Mouse (Mus musculus): ENCODE data around the gene Kcnmb3.

The Kcnmb3 gene

DNA sequence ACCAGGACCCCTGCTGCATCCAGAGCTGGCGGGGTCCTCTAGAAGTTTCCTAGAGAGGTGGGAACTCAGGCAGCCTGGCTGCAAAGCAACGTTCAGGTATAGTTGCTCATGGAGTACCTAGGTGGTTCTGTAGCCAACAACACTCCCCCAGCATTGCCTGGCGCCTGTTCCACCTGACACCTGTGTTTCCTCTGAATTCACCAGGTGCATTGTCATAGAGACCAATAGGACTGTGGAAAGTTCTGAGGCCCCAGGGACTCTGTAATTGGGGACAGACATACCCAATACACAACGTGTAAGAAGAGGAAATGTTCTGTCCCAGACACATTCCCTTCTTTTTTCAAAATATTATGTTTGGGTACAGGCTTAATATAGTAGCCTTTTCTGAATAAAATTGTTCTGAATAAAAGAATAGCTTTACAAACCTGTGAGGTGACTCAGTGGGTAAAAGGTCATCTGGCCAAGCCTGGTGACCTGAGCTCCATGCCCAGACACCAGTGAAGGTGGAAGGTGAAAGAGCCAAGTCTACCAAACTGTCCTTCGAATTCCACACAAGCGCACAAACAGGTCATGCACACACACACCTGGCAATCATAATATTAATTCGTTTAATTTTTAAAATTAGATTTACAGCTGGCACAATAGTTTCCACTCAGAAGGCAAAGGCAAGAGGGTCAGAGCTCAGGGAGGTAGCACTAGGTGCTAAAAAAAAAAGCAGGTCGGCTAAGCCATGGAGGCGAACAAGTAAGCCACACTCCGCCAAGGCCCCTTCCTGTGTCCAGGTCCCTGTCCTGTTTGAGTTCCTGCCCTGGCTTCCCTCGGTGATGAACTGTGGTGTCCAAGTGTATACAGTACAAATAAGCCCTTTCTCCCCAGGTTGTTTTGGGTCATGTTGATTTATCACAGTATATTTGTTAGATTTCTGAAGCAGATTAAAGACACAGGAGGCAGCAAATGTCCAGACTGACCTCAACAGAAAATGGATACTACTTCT, at the start of gene Kcnmb3:
Gene Kcnmb3, minus strand, starts transcription at position 135 of the 994 bp plus-strand sequence.
- DNase-seq (ENCODE audit: low spot score in 2 of 2), result no peak

DNA sequence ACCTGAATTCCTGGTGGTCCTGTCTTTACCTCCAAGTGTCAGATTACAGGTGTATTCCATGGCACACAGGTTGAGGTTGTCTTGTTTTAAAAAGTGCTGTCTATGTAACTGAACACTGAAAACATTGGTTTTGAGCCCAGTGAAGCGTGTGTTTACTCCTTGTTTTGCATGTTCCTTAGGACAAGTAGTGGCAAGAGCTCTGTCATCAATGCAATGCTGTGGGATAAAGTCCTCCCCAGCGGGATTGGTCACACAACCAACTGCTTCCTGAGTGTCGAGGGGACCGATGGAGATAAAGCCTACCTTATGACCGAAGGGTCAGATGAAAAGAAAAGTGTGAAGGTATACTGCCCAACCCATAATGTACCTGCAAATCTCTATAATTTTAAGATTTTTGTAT, 46.1 kb upstream of the Kcnmb3 start:
- DNase-seq (ENCODE audit: low spot score in 2 of 2), result no peak

DNA sequence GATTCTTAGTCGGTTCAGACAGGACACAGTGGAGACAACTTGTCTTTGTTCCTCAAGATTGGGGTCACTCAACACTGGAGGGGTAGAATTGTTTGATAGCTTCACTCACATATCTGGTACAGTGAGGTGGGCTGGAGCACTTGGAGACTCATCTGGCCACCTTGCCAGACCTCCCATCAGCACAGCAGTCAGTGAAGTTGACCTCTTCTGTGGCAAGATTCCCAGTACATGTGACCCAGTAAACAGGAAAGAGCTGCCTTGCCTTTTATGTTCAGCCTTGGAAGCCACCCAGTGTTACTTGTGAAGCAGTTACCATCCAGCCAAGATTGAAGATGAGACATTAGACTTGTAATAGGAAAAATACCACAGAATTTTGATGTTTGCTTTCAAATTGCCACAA, 45.5 kb upstream of the Kcnmb3 start:
- DNase-seq (ENCODE audit: low spot score in 2 of 2), result no peak

DNA sequence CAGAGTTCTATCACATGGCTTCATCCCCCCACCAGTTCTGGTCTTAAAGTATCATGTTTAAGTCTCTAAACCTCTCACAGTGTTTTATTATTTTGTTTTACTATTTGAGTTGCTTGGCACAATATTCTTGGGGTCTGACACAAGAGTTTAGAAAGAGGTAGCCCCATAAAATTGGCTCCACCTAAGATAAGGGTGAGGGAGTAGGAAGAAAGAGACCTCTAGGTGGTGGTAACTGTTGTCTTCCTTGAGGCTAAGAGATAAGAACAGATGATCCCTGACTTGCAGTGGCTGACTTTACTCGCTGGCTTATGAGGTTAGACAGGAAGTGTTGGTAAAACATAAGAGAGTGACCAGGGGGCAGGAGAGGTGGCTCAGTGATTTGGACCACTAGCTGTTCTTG, 43.7 kb upstream of the Kcnmb3 start:
- no peak for DNase-seq (ENCODE audit: low spot score in 2 of 2)

DNA sequence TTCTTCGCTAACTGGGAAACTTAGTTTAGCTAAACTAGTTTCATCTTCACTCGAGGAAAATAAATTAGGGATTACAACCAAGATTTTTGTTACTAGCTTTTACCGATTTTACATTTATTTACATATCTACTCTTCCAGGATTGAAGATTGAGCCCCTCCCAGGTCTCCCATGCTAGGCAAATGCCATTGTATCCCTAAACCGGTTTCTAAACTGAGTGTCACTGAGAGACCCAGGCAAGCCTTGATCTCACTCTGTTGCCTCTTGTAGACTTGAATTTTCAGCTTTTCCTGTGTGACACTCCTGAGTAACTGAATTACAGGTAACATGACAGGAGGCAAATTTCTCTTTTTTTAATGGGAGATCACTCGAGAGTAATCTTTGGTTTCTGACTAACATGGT, 38.0 kb upstream of the Kcnmb3 start:
- no peak for DNase-seq (ENCODE audit: low spot score in 2 of 2)

DNA sequence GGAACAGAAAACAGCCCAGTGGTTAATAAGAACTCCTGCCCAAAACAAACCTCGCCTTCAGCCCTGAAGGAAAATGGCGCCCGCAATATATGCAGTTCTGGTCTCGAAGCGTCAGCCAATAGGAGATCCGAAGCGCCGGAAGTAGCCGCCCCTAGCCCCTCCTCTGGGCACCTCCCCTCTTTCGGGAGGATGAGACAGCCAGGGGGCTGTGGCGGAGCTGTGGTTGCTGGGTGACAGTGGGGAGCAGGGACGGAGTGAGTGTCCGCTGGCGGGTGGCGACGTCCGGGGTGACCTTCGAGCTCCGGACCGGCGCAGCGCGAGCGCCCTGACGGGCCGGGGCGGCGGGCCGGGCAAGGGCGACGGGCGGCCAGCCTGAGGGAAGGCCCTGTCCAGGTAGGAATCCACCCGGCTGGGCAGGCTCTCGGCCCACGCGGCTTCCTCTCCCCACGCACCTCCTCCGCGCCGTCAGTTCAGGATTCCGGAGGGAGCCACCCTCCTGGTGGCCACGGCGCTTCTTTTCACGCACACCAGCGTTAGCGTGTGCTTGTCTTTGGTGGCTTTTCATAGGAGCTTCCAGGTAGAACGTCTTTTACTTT, 37.4 kb upstream of the Kcnmb3 start, which contains the start of gene Mfn1:
Gene Mfn1, plus strand, starts transcription at position 163 of the 596 bp plus-strand sequence.
- DNase-seq (ENCODE audit: low spot score in 2 of 2), result peak; percentile 81 to 86

DNA sequence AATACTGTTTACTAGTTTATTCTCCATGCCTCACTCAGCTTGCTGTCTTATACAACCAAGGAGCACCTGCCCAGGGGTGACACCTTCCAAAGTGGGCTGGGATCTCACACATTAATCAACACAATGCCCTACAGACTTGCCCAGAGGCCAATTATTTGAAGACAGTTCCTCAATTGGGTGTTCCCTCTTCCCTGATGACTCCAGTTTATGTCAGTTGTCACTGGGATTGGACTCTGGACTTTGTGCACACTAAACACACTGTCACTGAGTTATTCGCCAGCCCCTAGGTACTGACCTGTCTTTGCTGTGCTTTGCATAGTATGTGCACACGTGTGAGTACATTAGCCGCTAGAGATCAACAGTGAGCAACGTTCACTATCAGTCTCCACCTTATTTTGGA, 35.1 kb upstream of the Kcnmb3 start:
- no peak for DNase-seq (ENCODE audit: low spot score in 2 of 2)

DNA sequence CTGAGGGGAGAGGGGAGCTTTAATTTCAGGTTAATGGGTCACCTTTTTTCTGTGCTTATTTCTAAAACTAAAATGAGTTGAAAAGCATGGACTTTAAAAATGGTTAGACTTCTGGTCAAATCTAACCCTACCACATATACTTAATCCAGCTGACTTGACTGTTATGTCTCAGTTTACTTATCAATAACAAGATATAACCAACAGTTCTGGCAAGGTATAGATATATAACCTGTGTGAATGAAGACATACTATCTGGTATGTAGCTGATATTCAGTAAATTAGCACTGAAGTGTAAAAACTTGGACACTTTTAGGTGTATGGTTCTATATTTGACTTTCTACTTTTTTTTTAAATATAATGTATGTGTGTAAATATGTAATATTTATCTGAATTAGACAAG, 21.5 kb upstream of the Kcnmb3 start:
- DNase-seq (ENCODE audit: low spot score in 2 of 2), result no peak

DNA sequence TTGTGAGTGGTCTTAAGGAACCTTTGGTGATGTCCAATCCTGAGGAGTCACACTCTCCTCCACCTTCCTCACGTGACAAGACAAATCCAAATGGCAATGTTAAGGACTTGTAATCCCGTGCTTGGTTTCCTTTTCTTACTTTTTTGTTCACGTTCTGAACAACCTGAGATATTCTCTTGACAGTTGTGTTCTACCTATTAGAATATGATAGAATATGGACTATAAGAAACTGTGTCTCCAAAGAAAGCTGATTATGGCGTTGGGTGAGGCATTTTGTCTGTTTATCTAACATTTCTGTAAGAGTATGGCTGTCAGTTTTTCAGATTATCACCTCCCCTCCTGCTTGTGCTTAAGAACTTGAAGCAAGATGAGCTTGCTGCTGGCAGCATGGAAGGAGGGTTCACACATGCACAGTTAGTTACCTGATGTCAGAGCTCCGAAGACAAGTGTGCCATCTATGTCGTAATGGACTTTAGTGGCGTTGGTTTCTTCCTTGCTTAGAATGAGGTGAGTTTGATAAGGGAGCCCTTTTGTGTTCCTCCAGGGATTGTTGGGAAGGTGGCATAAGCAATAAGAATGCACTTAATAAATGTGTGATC, 20.8 kb upstream of the Kcnmb3 start:
- no peak for DNase-seq (ENCODE audit: low spot score in 2 of 2)

DNA sequence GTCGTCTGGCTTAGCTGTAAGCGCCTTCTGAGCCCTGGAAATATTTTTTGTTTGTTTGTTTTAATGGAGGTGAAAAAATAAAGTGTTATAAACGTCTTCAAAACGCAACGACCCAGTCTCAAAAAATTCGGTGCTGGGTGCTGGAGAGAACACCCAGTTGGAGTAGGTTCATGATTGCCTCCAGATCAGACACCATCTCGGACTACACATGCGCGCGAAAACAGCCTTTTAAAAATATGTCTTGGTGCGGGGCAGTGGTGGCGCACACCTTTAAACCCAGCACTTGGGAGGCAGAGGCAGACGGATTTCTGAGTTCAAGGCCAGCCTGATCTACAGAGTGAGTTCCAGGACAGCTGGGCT, 19.1 kb upstream of the Kcnmb3 start:
- no peak for DNase-seq (ENCODE audit: low spot score in 2 of 2)

DNA sequence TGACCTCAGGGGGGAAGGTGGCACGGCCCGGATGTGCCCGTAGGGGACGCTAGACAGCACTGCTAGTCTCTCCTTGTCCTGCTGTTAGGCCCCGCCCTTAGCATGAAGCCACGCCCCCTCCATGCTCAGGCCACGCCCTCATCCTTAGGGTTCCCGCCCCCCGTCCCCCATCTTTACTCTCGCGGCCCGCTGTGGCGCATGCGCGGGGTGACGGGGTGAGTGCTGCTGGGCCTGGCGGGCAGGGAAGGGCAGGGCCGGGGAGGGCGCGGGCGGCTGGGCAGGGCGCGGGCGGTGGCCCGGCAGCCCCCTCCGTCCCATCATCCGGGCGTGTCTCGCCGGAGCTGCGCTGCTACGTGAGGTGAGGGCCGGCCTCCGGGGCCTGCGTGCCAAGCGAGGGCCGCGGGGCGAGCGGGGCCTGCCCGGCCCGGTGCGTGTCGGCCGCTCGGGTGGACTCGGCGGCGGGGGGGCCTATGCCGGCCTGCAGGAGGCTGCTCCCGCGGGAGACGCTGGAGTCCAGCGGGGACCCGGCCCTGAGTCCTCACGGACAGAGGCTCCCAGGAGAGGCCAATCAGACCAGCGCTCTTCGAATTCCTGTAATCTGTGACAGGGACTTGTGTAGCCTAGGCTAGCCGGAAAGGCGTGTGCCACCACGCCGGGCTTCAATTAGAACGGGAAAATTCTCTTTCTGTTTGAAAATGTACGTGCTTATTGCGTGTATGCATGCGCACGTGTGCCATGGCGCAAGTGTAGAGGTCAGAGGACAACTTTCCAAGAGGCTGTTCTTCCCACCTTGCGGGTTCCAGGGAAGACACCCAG, 18.6 kb upstream of the Kcnmb3 start:
- DNase-seq (ENCODE audit: low spot score in 2 of 2), result peak; percentile 94 to 97

DNA sequence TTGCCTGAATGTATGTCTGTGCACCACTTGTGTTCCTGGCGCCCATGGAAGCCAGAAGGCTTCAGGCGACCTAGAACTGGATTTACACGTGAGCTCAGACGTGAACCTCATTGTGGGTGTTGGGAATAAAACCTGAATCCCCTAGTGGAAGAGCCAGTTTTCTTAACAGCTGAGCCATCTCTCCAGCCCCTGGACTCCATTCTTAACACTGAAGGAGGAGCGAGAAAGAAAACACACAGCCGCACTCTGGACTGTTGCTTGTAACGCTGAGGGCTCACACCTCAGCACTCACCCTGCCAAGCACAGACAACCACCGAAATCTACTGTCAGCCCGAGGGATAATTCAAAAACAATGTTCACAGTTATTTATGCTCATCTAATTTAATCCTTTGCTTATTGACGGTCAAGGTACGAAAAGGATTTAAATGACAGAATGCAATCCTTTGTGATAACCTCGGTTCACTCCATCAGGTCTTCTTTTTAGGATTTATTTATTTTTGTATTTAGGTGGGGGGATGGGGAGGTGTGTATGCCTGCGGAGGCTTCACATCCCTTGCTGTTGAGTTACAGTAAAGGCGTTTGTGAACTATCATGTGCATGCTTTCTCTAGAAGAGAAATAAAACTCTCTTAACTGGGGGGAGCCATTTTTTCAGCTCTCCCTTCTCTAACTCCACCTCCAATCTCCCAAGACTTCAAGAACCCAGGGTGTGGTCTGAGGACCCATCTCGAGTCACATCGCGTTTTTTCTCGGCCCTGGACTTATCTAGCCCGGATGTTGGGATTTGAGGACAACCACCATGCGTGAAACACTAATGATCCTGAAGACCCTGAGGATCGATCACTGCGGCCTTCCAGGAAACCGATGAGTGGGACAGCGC, 17.7 kb upstream of the Kcnmb3 start, which contains the start of gene Zfp639:
Gene Zfp639, plus strand, starts transcription at position 764 of the 879 bp plus-strand sequence.
- no peak for DNase-seq (ENCODE audit: low spot score in 2 of 2)

DNA sequence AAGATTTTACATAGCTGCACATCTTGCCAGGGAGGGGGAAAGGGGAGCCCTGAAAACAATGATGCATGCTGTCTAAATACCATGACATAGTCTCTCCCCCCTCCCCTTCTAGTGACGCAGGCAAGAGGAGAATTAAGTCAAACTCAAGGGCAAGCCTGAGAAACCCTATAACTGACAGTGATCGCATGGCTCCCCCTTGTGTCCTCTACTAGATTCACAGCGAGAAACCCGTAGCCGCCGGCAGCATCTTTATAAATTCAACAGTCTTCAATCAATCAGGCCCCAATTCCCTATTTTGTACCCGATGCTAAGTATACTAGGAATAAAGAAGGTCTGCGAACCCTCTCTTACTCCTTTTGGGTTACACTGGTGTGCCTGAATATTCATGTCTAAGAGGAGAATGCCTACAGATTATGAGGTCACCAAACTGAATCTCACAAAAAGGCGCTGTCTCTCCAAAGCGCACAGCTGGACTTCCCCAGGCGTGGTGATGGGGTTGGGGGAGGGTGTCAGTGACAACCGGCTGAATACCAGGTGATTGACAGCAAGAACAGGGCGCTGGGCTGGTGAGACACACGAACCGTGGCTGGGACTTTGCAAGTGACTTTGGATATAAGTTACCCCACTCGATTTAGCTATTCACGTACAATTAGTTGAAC, 16.8 kb upstream of the Kcnmb3 start:
- peak; percentile 18 to 52 for DNase-seq (ENCODE audit: low spot score in 2 of 2)

DNA sequence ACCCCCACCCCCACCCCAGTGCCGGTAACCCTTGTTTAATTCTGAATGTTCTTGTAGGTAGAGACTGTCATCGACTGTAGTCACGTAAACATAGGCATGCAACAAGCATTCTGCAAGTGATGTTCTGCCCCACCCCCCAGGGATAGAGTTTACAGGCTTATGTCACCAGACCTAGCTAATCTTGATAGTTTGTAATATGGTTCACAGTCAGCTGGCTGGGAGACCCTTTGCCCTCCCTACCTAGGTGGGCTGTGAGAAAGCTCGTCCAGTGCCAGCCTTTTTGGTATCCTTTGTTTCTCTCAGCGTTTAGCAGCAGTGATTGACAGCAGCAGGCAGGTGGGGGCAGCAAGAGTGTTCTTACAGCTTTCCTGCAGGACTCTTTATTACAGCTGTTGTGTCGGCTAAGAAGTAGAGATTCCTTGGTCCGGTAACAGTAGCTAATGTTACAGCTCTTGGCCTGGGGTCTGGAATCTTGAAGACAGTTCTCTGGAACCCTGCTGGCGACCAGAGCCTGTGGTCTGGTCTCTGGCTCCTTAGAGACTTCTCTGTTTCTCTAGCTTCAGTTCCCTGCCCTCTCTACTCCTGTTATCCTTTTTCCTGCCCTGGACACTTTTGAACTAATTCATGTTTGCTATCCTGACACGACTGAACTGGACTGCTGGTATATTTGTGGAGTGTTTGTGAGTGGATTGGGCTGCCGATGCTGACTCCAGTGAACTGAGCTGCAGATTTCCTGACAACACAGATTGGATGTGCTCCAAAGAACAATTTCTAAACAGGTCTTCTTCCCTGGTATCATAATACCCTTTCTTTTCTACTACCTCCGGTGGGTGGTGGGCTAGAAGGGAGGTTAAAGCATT, 14.6 kb upstream of the Kcnmb3 start:
- no peak for DNase-seq (ENCODE audit: low spot score in 2 of 2)

DNA sequence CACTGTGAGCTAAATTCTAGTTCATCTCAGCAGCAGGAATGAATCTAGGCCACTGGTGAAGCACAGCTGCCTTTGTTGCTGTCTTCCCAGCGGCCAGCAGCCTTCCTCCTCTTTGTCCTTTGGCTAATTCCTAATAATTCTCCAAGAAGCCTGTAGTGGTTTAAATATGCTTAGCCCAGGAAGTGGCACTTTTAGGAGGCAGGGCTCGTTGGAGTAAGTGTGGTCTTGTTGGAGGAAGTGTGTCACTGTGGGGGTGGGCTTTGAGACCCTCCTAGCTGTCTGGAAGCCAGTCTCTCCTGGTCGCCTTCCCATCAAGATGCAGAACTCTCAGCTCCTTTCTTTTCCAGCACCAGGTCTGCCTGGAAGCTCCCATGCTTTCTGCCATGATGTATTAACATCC, 13.8 kb upstream of the Kcnmb3 start:
- no peak for DNase-seq (ENCODE audit: low spot score in 2 of 2)

DNA sequence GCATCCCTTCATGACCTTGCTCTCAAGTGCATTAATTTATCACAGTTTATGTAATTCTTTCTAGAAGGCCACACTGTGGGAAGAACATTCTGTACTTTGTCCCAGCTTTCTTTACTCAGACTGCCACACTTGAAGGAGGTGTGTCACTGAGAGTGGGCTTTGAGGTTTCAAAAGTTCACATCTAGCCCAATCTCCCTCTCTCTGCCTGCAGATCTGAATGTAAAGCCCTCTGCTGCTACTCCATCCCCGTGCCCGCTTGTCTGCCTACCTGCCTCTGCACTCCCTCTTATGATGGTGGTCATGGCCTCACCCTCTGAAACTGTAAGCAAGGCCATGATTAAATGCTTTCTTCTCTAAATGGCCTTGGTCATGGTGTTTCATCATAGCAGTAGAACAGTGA, 8.3 kb upstream of the Kcnmb3 start:
- DNase-seq (ENCODE audit: low spot score in 2 of 2), result no peak

DNA sequence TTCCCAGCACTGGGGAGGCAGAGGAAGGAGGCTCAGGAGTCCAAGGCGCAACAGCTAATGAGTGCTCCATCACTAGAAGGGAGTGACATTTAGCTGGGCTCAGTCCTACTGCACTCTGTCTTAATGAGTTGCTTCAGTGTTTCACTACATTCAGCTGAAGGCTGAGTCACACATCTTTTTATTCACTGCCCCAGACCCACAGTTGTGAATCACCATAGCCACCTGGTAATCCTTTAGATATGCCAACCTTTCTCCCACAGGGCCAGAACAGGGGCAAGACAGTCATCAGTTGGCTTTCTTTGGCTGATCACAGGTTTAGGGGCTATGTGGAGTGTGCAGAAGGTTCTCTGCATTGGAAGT, 4.7 kb upstream of the Kcnmb3 start:
- DNase-seq (ENCODE audit: low spot score in 2 of 2), result no peak

DNA sequence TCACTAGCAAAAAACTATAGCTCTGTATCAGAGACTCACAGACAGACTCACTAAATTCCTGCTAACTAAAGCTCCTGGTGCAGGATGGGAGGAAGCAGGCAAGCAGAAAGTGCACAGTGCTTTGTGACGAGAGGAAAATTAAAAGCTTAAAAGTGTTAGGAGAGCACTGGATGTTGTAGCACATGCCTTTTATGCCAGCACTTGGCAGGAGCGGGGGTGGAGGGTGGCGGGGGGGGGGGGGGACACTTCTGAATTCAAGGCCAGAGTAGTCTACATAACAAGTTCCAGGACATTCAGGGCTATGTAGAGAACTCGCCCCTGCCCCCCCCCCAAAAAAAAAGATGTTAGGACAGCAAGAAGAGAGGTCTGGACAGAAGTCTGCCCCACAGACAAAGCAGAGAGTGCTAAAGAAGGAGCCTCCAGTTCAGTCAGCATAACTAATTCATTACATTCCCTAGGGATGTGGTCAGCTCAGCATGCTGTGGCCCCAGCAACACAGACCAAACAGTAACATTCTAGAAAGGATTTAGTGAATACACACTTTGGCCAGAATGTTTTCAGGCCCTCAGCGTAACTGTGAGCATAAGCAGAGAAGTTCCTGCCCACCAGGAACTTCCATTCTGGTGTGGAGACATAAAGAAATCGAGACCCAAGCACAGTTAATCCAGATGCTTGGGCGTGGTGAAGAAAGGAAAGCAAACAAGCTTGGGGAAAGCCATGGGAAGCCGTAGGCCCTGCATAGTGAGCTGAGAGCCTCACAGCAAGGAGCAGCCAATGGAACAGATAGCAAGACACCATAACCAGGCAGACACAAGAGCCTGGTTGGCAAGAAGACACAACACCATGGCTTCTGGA, 4.1 kb upstream of the Kcnmb3 start:
- no peak for DNase-seq (ENCODE audit: low spot score in 2 of 2)
